Mouse (Mus musculus) heart, postnatal 0 days (tissue): ENCODE results near the gene Omd.

Experiments used
- CTCF ChIP-seq: IDR thresholded peaks from 2 replicates; pipeline ENCODE4 v1.5.1; 2016; ENCODE audit warnings: antibody characterized with exemption, control low read depth, low read depth
- EP300 ChIP-seq: IDR thresholded peaks from 2 replicates; pipeline ENCODE4 v1.6.1; 2016; ENCODE audit warnings: antibody characterized with exemption, low read depth

DNA sequence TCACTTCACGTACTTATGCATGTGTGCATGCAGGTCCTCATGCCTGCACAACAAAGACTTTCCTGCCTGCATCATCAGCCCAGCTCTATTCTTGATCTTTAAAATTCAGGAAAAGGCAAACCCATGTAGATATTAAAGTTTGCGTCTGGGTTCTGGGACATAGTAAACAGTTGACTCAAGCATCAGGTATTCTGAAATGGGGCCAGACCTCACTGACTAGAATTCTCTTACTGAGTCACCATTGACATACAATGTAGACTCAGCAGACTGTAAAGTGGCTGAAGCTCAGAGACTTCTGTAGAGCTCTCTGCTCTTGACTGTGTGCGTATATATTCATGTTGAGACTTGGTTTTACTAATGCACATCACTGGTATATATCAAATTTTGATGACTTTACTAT lies 32.6 kb upstream of the Omd start:
- TF ChIP-seq CTCF (no peak), EP300 (no peak)
